Mouse (Mus musculus) megakaryocyte, embryonic 14.5 days (primary cell): Measurements from ENCODE around the gene Adamts2.

ENCODE experiments used
- FLI1 ChIP-seq: IDR thresholded peaks from 2 replicates; pipeline ENCODE4 v1.6.1; 2012; ENCODE audit warnings: low read length, inconsistent platforms, mixed read lengths
- GATA1 ChIP-seq: IDR thresholded peaks from 3 replicates; pipeline ENCODE4 v1.6.1; 2012; ENCODE audit warnings: mixed read lengths, low read length, inconsistent platforms, borderline replicate concordance

DNA sequence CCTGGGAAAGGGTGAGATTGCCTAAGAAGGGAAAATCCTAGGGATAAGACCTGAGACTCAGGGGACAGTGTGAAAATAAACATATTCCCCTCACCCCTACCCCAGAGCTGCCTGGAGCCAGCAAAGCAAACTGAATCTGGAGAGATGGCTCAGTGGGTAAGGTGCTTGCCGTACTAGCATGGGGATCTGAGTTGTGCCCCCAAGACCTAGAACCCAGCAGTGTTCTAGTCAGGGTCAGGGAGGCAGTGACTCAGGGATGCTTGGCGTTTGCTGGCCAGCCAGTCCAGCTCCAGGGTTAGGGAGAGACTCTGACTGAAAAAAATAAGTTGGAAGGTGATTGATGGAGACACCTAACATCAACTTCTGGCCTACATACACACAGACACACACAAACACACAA, 5.3 kb upstream of the Adamts2 start:
- TF ChIP-seq FLI1 = no peak
- TF ChIP-seq GATA1 = no peak
